Mouse (Mus musculus) ovary, postnatal 10 days (tissue): Measurements from ENCODE around the gene Pdpk1.
"Not testable (repeated sequence)": the region's sequence is repeated elsewhere in the genome, so short reads cannot be mapped to it uniquely, and the experiment has no call there.

Source experiments
- DNase-seq: peaks from one replicate; pipeline ENCODE4 v3.0.0; 2022; ENCODE audit warnings: low spot score

The Pdpk1 gene

DNA sequence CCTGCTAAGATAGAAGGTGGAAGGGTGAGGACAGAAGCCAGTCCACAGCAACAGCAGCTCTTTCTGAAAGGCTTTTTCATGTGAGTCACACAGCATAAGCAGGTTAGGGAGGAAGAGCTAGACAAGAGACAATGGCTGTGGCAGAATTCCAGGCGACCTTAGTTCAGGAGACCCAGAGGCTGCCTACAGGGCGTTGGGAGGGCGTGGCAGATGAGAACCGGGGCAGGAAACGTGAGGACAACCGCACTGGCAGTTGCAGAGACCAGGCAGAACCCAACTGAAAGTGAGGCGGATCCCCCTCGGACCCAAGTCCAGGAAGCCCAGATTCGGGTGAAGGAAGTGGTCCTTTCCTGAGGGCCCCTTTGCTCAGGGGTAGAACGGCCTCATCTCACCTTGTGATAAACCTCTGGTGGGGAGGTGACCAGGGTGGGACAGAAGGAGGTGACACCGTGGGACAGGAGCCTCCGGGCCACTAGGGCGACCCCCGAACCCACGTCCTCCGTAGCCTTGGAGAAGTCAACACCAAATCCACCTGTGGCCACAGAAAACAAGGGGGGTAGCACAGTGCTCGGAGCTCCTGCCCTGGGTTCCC is 12.0 kb upstream of the Pdpk1 start:
- no peak for DNase-seq

DNA sequence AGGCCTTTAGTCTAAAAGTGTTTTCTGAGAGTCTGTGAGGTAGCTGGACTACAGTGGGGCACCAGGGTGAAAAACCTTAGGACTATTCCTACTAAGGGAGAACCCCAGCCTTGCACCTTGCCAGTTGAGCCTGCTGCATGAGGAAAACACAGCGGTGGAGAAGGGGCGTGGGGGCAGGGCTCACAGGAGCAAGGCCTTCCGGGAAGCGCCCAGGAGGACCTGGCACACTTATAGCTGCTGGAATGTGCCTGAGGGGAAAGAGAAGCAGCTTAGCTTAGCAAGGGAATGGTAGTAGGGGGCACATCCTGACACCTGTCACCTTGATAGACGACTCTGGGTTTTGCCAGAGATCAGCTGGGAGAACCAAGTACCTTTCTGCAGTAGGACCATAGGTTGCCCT is 10.7 kb upstream of the Pdpk1 start:
- DNase-seq, result no peak

DNA sequence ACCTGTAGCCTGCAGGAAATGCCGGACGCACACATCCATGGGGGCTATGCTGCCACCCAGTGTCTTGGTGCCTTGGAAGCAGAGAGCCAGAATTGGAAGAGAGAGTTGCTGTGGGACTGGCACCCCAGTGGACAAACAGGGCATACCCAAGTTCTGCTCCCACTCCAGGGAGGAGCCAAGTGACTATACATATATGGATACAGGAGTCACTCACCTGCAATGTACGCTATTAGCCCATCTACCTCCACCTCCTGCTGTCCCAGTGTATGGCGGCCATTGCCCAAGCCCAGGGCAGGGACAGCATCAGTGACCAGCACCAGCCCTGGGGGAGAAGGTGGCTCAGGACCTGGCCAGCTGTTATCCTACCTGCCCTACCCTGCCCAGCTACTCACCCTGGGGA is 6.8 kb upstream of the Pdpk1 start:
- no peak for DNase-seq

DNA sequence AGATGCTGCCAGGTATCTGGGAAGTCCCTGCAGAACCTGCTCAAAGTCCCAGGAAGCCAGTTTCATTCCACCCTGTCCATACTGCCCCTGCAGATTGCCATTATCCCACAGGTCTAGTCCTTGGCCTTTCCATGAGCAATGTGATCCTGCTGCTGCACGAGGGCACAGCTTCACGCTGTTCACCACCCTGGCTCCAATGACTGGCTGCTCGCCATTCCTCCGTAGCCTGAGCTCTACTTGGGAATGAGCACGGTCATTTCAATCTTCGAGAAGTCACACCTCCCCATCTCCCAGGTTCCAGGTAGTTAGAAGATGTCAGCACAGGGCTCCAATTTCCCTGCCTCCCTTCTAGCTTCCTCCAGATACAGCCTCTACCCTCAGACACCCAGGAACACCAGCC is 6.4 kb upstream of the Pdpk1 start:
- no peak for DNase-seq

DNA sequence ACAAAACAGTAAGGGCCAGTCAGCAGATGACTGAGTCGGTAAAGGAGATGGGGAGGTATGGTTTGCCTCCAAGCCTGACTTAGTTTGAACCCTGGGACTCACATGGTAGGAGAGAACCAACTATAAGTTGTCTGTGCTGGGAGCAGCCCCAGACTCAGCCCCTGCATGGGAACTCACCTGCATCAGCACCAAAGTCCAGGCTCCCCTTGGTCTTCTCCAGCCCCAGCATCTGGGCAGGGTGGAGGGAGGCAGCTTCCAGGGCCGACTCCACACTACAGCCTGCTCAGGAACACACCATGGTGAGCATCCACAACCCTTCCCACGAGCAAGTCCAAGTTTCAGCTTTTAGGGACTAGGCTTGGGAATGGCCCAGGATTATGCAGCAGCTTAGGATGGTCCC is 5.7 kb upstream of the Pdpk1 start:
- no peak for DNase-seq

DNA sequence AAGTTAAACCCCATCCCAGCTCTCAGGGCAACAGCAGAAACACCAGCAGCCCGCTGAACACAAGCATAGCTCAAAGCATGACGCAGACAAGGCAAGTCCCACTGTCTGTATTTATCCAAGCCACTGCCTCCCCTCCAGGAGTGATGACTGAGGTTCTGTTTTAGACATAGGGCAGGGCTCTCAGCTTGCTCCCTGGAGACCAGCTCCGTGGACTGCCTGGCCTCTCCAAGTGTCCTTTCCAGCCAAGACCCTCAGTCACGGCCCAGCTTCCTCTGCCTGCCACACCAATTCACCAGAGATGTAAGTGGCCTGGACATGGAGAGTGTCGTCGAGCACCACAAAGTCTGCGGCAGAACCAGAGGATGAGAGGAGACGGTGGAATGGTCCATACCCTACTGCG is 5.0 kb upstream of the Pdpk1 start:
- DNase-seq, result no peak

DNA sequence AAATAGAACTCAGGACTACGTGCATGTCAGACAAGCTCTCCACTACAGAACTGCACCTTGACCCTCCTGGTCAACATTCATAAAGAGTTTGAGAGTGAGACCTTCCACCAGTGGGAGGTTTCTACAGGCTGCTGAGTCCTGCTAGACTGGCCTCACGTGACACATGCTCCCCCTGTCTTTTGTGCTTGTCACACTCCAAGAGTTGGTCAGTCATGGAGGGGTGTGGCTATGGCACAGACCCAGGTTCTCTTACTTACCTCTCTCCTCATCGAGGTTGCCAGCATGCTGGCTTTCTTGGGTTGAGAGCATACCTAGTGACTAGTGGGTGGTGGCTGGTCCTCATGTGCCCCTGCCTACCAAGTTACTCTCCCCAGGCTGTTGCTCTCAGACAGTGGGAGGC is 3.7 kb upstream of the Pdpk1 start:
- DNase-seq, result no peak

DNA sequence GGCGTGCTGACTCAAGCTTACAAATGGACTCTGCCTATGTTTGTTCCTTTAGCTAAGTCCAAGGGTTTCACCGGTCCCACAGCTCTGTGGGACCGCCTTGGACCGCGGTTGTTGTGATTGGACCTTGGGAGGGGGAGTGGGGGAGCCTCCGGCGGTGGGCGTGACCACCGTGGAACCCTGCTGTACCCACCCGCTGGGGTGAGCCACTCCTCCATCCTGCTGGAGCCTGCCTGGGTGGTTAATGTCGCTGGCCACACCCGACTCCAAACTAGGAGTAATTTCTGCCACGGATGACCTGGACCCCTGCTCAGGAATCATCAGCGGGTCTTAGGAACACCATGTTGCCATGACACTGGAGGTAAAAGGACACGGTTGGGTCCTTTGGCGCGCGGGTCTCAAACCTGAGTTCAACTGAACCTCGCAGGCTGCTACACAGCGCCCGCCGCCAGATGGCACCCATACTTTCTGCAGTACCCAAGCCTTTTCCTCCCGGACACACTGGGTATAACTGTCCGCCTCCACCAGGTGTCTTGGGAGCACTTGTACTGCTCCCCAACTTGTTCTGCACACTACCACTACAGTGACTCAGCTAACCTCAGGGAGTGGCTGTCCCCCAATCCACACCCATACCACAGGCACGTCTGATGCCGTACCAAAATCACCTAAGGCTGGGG is 1.3 kb upstream of the Pdpk1 start:
- DNase-seq, result peak; percentile 42

DNA sequence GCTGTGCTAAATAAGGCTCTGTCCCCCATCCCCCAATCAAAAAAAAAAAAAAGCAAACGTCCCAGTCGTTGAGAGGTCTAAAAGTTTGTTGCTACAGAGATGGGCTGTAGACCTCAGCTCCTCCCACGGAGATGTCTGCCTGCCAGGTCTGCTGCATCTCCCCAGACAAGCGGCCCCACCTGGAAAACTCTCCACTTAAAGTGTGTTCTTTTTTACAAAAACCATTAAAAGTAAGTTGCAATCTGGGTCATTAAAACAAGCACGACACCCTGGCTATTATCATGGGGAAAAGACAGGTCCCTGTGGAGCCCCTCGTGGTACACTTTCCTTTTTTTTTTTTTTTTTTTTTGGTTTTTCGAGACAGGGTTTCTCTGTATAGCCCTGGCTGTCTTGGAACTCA is 658 bp upstream of the Pdpk1 start:
- no peak for DNase-seq

DNA sequence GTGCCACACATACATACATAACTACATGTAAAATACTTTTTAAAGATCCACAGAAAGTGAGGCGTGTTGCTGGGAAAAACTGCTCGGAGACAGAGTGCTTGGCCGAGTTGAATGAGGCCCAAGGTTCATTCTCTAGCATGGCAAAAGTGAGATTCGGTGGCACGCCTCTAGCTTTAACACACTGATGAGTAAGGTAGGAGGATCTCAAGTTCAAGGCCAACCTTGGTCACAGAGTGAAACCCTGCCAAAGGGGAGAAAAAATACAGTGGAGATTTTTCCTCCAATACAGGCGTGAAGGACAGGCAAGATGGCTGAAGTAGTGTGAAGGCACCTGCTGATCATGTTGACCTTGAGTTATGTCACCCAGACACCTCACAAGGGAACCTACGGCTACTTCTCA is 1.3 kb downstream of the Pdpk1 start:
- no peak for DNase-seq

DNA sequence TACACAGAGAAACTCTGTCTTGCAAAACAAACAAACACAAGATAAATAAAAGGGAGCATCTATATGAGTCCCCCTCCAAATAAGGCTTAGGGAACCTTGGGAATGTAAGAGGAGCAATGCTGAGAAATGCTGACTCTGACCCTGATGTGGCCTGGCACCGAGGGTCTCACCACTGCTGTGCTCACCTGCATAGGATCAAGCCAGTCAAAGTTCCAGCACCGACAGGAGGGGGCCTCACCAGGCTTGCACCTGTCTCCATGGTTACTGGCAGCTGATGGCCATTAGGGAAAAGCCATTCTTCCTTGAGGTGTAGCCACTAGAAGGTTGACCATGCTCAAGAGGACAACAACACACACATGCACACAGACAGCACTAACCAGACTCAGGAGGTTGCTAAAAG is 7.8 kb downstream of the Pdpk1 start:
- DNase-seq, result no peak

DNA sequence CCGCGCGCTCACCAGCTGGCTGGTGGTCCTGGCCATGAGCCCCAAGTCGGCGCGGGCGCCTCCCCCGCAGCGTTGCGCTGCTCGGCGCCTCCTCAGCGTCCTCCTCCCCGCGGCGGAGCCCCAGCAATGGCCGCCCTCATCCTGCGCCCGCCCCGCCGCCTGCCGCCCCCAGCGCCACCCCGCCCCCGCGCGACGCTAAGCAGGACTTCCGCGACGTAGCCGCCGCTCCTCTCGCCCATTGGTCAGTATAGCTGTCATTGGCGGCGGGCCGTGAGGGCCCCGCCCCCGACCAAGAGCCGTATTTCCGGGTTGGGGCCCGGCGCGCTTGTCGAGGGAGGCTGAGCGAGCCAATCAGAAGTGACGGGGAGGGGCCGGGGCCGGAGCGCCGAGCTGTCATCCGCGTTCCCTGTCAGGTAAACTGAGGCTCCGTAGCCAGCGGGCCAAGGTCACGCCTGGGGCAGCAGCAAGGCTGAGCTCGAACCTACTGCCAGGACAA is 9.3 kb downstream of the Pdpk1 start:
- peak; percentile 88 for DNase-seq

DNA sequence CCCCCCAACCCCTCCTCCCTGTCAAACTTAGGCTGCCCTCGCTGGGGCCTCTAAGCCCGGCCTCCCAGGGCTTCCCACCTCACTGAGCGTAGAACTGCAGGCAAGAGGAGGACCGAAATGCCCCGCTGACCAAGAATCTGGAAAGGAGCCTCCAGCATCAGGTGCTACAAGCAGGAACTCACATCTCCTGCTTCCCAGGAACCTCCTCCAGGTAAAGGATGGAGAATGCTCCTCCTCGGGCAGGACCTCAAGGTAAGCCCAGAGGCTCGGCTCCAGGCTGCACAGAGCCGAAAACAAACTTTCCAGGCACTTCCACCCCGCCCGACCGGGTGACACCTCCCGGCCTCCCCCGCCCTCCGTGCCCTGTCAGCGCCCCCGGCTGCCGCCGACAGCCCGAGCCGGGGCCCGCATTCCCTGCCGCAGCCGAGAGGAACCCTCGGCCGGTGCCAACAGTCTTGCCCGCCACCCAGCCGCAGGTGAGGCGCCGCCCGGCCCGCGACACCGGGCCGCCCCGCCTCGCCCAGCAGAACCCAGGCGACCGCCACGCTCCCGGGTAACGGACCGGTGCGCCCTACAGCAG is 9.8 kb downstream of the Pdpk1 start:
- peak; percentile 21 for DNase-seq

DNA sequence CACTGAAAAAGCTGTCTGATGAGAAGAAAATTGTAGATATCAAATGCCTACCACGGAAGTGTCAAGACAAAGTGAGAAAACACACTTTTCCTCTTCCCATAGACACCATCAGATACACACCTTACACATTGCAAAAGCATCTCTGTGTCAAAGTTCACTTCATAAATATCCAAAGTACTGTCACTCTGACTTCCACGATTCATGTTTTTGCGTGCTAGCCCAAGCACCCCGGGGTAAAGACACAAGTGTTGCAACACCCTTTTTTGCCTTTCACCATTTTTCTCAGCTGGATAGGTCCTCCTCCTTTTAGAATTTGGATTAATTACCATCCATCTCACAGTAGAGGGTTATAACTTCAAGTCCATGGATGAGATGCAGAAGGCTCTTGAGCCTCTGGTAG is 10.8 kb downstream of the Pdpk1 start:
- no peak for DNase-seq

DNA sequence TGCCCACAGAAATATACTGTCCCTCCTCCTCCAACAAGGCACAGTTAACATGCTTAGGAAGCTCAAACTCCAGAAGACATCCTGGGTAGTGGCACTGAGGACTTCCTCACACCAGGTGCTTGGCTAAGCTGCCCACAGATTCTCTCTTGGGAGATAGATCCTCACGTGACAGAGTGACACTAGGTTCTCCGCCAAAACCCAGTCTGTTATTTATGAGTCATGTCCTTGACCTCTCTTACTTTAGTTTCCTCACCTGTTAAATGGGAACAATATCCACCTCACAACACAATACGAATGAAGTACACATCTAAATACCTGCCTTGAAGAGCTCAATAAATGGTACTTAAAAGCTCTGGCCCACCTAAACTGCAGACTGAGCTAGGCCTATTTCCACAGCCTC is 11.5 kb downstream of the Pdpk1 start:
- DNase-seq, result no peak

DNA sequence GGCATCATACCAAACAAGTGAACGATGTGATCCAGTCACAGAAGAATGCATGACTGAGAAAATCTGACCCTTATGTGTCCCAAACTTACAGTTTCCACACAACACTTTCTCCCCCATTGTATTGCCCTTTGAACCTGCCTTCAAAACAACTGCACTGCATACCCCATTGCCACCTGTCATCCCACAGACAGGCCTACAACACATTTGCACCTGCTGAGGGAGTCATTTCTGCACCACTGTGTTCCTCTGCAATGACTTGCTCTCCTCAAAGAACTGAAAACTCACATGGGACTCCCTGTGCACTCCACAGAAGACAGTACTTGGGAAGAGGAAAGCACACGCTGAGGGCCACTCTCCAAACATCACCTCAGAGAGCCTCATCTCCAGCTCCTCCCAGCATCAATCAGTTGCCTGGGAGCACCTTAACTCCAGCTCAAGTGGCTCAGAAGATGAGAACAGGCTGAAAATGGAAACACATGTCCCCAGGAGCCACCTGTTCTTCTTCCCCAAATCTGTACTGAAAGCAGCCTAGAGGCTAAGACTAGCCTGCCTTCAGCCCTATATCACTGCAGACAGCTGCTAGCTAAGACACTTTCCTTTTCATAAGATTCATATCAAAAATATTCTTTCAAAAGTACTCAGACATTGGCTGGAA is 13.4 kb downstream of the Pdpk1 start:
- DNase-seq, result no peak

DNA sequence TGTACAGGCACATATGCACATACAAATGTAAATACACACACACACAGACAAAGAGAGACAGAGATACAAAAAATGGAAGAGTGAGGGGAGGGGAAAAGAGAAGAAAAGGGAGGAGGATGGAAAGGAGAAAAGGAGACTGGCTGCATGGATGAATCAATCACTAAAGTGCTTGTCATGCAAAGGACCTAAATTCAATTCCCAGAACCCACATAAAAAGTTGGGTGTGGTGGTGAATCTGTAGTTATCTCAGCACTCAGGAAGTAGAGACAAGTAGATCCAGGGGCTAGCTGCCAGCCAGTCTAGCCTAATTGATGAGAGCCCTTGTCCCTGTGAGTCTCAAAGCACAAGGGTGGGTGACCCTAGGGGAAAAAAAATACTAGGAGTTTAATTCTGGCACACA is 16.7 kb downstream of the Pdpk1 start:
- no peak for DNase-seq

DNA sequence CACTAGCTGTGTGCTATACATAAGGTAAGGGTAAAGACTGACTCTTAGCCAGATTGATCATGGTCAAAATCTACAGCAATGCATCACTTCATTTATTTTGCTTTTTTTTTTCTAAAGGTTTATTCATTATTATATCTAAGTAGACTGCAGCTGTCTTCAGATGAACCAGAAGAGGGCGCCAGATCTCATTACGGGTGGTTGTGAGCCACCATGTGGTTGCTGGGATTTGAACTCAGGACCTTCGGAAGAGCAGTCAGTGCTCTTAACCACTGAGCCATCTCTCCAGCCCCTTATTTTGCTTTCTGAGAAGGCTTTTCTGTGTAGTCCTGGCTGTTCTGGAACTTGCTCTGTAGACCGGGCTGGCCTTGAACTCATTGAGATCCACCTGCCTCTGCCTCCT is 17.8 kb downstream of the Pdpk1 start:
- DNase-seq, result not testable (repeated sequence)

DNA sequence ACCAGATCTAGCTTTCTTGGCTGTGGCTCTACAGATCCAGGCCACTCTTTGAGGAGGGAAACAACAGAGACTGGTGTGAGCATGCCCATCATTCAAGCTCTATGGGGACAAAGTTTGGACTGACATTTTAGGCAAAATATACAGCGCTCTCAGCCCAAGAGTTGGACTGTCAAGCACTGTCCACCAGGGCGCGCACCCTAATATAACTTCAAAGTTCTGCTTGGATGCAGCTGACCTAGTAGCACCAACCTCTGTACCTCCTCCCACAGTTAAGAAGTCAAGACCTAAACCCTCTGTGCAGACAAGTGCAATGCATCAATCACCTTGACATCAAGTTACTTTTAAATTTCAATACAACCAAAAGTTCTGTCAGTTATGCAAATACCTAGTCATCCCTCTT is 19.2 kb downstream of the Pdpk1 start:
- no peak for DNase-seq

DNA sequence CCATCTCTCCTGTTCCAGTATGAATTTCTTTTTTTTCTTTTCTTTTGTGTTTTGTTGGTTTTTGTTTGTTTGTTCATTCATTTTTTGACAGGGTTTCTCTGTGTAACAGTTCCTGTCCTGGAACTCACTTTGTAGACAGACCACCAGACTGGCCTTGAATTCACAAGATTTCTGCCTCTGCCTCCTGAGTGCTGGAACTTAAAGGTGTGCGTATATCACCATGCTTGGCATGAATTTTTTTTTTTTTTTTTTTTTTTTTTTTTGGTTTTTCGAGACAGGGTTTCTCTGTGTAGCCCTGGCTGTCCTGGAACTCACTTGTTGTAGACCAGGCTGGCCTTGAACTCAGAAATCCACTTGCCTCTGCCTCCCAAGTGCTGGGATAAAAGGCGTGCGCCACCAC is 21.5 kb downstream of the Pdpk1 start:
- DNase-seq, result not testable (repeated sequence)

DNA sequence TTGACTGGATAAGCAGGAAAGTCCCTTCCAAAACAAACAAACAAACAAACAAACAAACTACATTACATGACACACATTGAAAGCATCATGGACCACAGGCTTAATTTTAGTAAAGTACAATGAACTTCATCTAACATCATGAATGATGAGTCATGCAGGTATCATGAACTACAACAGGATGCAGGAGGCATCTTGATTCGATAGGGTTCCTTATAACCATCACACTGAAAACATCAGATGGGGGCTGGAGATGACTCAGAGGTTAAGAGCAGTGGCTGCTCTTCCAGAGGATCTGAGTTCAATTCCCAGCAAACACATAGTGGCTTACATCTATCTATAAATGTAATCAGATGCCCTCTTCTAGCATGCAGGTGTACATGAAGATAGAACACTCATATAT is 23.1 kb downstream of the Pdpk1 start:
- DNase-seq, result no peak

DNA sequence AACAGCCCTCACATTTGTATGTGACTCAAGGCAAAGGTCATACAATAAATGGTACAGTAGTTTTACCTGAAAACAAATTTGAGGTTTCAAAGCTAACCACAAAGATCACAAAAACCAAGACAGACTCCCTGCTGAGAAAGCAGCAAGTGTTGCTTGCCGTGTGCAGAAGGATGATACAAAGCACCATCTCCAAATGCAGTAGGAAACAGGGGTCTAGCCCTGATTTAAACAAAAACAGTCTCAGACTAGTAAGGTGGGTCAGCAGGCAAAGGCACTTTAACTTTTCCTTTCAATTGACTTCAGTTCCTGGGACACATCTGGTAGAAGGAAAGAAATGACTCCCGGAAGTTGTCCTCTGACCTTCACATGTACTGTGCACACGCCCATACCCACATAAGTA is 23.9 kb downstream of the Pdpk1 start:
- DNase-seq, result no peak

DNA sequence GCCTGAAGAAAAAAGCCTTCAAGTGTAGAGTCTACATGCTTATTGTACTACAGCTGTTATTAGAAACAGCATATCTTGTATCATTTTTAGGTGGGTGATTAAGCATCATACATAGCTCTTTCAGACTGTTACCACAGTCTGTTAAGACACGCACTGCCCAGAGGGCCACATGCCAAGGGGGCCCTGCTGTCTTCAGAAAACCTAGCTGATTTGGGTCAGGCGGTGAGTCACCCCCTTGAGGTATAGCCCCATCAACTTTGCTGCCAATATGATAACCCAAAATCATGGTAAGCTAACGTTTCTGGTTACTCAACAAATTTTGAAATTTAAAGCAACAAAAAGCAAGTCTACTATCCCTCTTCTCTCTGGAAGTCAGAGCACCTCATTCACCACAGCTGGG is 31.3 kb downstream of the Pdpk1 start:
- DNase-seq, result no peak
